Mouse (Mus musculus) heart, adult 11 months (tissue): Measurements from ENCODE around the gene Med6.
"Not testable (repeated sequence)": the region's sequence is repeated elsewhere in the genome, so short reads cannot be mapped to it uniquely, and the experiment has no call there.

Experiments
- DNase-seq: peaks from one replicate; pipeline ENCODE4 v3.0.0; 2022

Gene Med6

GRCm38 (mm10) chr12:81549286-81549685, 45.5 kb downstream of the Med6 start:
- peak; percentile 64 for DNase-seq

- peak; percentile 57 for DNase-seq
These were observed 47.6 kb downstream of the Med6 start for GRCm38 (mm10) chr12:81547163-81547562.

GRCm38 (mm10) chr12:81533029-81533419, 61.8 kb downstream of the Med6 start:
- no peak for DNase-seq

GRCm38 (mm10) chr12:81532316-81533028, 62.3 kb downstream of the Med6 start, which contains the start of the genes Gm20498 and Synj2bp:
Gene Gm20498, minus strand, starts transcription at chr12:81532905.
Gene Synj2bp, minus strand, starts transcription at chr12:81532911.
- peak; percentile 98 for DNase-seq

GRCm38 (mm10) chr12:81530587-81530986, 64.2 kb downstream of the Med6 start:
- DNase-seq, result not testable (repeated sequence)
